Mouse (Mus musculus): ENCODE data around the gene Cnppd1. TPM values are rescaled to one million over a fixed set of nuclear protein-coding genes. Genes with fewer than 3 reads are reported as not detected.

The Cnppd1 gene
- 30.8 and 36.1 TPM in 2 replicates for polyA plus RNA-seq (2012; rRNA removed)

GRCm38 (mm10) chr1:75142301-75143261 is at the start of gene Cnppd1, which contains the start of gene Retreg2:
Gene Cnppd1, minus strand, starts transcription at chr1:75142711.
Gene Retreg2, plus strand, starts transcription at chr1:75142778.

GRCm38 (mm10) chr1:75191622-75192402 is 49.3 kb upstream of the Cnppd1 start, which contains the start of the genes Ankzf1 and Atg9a:
Gene Ankzf1, plus strand, starts transcription at chr1:75192151.
Gene Atg9a, minus strand, starts transcription at chr1:75192196.

DNA sequence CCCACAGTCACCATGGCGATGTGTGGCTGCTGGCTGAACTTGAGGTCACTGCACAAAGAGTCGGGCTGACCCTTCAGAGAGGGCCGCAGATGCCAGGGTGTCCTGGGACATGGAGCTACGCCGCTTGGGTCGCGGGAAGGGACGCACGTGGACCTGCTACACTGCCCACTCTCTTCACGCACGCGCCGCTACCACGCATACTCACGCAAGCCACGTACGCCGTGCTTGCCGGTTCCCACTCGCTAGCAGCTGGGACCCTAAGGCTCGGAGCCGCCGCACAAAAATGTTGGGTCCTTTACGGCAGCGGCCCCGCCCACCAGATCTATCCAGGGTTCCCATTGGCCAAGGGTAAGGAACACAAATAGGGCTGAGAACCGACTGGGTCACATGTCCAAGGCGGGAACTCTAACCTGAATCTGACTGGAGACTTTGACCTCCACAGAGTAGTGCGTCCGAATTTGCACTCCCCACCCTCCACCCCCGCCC is 37.6 kb upstream of the Cnppd1 start, which contains the start of gene Abcb6:
Gene Abcb6, minus strand, starts transcription at position 288 of the 486 bp plus-strand sequence.

DNA sequence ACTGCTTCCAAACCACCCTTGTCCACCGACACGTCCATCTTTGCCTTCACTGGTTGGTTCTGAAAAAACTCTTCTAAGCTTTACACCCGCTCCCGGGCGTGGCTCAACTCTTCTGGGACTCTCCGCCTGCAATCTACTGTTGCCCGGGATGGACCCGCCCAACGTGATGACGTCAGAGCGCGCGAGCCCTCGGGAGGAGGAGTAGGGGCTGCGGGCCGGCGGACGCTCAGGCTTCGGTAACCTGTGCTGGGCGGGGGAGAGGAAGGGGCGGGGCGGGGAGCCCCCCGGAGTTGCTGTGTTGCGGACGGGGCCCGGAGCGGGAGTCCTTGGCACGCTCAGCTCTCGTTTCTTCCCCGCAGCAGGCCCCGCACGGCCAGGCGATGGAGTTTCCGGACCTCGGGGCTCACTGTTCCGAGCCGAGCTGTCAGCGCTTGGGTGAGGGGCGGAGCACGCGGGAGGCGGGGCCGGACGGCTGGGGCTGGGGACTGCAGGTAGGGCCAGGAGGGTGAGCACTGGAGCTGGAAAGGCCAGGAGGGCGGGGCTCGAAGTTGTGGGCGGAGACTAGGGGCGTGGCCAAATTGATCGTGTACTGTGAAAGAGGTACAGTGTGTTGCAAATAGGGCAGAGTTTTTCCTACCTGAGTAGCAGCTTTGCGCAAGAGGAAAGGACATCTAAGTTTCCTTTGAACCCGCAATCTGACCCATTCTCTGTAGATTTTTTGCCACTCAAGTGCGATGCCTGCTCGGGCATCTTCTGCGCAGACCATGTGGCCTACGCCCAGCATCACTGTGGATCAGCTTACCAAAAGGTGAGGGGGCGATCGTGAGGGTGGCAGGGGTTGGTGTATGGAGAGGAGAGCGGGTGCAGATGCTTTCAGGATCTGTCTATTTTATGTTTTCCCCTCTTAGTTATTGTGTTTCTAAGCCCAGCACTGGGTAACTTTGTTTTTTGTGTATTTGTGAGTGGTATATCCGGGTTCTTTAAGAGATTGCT is 26.3 kb upstream of the Cnppd1 start, which contains the start of gene Zfand2b:
Gene Zfand2b, plus strand, starts transcription at position 175 of the 993 bp plus-strand sequence.

DNA sequence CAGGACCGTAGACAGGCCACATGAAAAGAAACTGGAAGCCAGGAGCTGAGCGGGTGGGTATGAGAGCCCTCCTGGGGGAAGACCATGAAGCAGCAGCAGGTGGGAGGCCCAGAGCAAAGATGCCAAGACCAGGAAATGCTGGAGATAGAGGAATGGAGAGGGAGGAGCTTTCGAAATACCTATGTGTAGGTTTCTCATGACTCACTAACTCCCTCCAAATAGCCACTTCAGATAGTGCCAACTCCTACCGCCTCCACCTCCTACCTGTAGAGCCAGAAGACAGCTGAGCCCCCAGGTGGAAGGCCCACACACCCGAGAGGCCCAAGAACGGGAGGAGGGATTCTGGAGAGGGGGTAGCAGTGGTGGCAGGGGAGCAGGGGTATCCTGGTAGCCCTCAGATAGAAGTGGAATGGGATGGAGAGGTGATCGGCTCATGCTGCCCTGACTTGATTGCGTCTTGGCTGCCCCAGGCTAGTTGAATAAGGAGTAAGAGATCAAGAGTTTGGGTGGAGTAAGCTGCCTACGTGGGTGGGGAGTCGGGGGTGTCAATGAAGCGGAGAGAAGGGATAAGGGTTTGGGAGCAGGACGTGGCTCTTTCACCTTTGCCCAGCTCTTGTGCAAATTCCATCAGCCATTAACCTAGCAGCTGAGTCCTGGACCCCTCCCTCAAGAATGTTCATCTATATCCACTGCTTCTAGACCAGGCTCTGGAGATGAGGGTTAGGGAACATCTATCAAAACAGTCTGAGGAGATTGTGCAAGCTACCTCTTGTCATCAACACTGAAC is 8.9 kb downstream of the Cnppd1 start, which contains the start of gene Slc23a3:
Gene Slc23a3, minus strand, starts transcription at position 470 of the 787 bp plus-strand sequence.

DNA sequence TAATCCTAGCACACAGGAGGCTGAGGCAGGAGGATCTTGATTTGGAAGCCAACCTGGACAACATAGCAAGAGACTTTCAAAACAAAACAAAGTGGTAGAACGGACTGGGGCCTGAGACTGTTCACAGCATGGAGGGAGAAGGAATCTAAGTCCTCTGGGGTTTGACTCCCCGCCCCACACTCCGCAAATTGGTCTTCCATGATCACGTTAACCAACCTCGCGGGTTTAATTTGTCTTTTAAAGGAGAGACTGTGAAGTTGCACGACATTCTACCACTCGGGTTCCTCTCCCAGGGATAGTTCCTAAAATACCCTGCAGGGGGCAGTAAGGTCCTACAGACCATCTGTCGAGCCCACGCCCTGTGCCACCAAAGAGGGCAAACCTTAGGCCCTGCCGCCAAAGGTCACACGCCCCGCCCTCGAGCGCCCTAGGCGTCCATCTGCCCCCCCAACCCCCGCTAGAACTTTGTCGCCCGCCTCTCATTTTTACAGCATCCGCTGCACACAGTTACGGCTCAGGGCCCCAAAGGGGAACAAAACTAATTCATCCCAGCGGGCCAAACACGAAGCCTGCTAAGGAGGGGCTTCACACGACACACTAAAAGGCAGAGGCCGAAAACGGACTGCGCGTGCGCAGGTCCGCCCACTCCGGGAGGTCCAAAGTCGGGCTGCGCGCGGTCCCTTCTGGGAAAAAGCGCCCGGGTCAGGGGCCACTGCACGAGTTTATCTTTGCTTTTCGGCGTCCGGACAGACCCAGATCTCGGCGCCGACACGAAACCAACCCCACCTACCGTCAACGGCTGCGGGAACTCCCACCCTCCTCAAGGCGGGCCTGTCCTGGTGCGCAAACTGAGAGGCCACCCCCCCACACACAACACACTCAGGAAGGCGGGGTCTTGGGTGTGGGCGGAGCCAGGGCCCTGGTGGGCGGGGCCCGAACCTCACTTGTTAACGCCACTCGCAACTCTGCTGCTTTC is 17.9 kb downstream of the Cnppd1 start, which contains the start of gene Nhej1:
Gene Nhej1, minus strand, starts transcription at position 855 of the 976 bp plus-strand sequence.

Other genes starting within 250 kb of the Cnppd1 start
- gene Cryba2, start 249.6 kb downstream of the Cnppd1 start, polyA plus RNA-seq (2012; rRNA removed), result not detected in 2 replicates
- under 0.01 TPM in 1 of 2 replicates, not detected in the other for gene Cfap65, start 207.1 kb downstream of the Cnppd1 start, polyA plus RNA-seq (2012; rRNA removed)
- gene Ihh, start 191.0 kb downstream of the Cnppd1 start, polyA plus RNA-seq (2012; rRNA removed), result 2.3 and 2.6 TPM in 2 replicates
- 1.7 and 1.8 TPM in 2 replicates for gene Nhej1, start 17.5 kb downstream of the Cnppd1 start, polyA plus RNA-seq (2012; rRNA removed)
- 0.96 and 1.4 TPM in 2 replicates for gene Slc23a3, start 8.8 kb downstream of the Cnppd1 start, polyA plus RNA-seq (2012; rRNA removed)
- gene Retreg2, start 67 bp upstream of the Cnppd1 start, polyA plus RNA-seq (2012; rRNA removed), result 49.3 and 56.0 TPM in 2 replicates
- 34.6 and 37.6 TPM in 2 replicates for gene Zfand2b, start 25.9 kb upstream of the Cnppd1 start, polyA plus RNA-seq (2012; rRNA removed)
- 34.5 and 41.1 TPM in 2 replicates for gene Abcb6, start 37.7 kb upstream of the Cnppd1 start, polyA plus RNA-seq (2012; rRNA removed)
- 8.0 and 8.3 TPM in 2 replicates for gene Ankzf1, start 49.4 kb upstream of the Cnppd1 start, polyA plus RNA-seq (2012; rRNA removed)
- gene Atg9a, start 49.5 kb upstream of the Cnppd1 start, polyA plus RNA-seq (2012; rRNA removed), result 15.8 and 16.8 TPM in 2 replicates
- gene Glb1l, start 68.1 kb upstream of the Cnppd1 start, polyA plus RNA-seq (2012; rRNA removed), result 4.6 and 4.7 TPM in 2 replicates
- gene Stk16, start 68.1 kb upstream of the Cnppd1 start, polyA plus RNA-seq (2012; rRNA removed), result 81.9 and 89.8 TPM in 2 replicates
- gene Tuba4a, start 77.2 kb upstream of the Cnppd1 start, polyA plus RNA-seq (2012; rRNA removed), result 98.6 and 185 TPM in 2 replicates
- gene A630095N17Rik, start 89.4 kb upstream of the Cnppd1 start, polyA plus RNA-seq (2012; rRNA removed), result not detected in 2 replicates
- gene Dnajb2, start 93.7 kb upstream of the Cnppd1 start, polyA plus RNA-seq (2012; rRNA removed), result 17.4 and 23.0 TPM in 2 replicates
- 0.14 and 0.23 TPM in 2 replicates for gene Ptprn, start 121.8 kb upstream of the Cnppd1 start, polyA plus RNA-seq (2012; rRNA removed)
- gene Resp18, start 135.7 kb upstream of the Cnppd1 start, polyA plus RNA-seq (2012; rRNA removed), result not detected in 2 replicates
- gene Dnpep, start 175.3 kb upstream of the Cnppd1 start, polyA plus RNA-seq (2012; rRNA removed), result 32.9 and 37.6 TPM in 2 replicates
- 1.1 and 2.3 TPM in 2 replicates for gene Des, start 217.6 kb upstream of the Cnppd1 start, polyA plus RNA-seq (2012; rRNA removed)
- 6.7 and 7.5 TPM in 2 replicates for gene Speg, start 232.6 kb upstream of the Cnppd1 start, polyA plus RNA-seq (2012; rRNA removed)